Mouse (Mus musculus) left cerebral cortex, adult 11 months (tissue): ENCODE measurements at regions not wholly inside any gene's neighbourhood (a gene's known extent, or its start where the extent isn't known, plus 50 kb on each side); places are given as distances from the start of the nearest gene placed in this dataset.

Source experiments
- DNase-seq: peaks from one replicate; pipeline ENCODE4 v3.0.0; 2022; ENCODE audit warnings: low spot score

- DNase-seq = no peak
These were observed 439.8 kb upstream of the Fam84a start for GRCm38 (mm10) chr12:14591631-14592030.

GRCm38 (mm10) chr12:14574258-14574657 is 422.4 kb upstream of the Fam84a start:
- no peak for DNase-seq

GRCm38 (mm10) chr12:14564951-14565350 is 413.1 kb upstream of the Fam84a start:
- no peak for DNase-seq

GRCm38 (mm10) chr12:14552121-14552520 is 400.3 kb upstream of the Fam84a start:
- DNase-seq = no peak

GRCm38 (mm10) chr12:14549271-14549670 is 397.4 kb upstream of the Fam84a start:
- DNase-seq = no peak

- no peak for DNase-seq
These were observed 369.9 kb upstream of the Fam84a start for GRCm38 (mm10) chr12:14521773-14522172.

- DNase-seq = peak; percentile 3
These were observed 363.7 kb upstream of the Fam84a start for GRCm38 (mm10) chr12:14515588-14515987.
